In the genomic region with DNA sequence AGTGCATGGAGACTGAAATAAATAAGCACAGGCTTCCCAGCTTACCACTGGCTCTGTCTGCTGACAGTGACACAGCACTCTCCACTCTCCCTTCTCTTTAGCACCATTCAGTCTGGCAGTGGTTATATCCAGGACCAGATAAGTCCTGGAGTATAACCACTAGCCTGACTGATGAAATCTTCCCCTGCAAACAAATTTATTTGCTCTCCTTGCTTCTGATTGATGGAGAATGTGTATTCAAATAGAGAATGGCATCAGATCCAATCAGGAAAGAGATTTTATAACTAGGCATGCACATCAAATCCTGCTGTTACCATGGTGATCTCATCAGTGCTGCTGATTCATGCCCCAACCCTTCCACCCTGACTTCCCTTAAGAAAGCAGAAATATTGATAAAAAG, we compare ENCODE assay signal across 17 mouse cellular contexts.
DNase-seq lines count a peak whose midpoint lies in the region; ATAC-seq and TF ChIP-seq lines count a peak whose summit lies in the region.
"Had no signal": no experiment of that assay in that cellular context is flagged by ENCODE, and none has a peak within 500 bp of the region (broad histone marks: within the 10 kb centered on the region; RNA-seq: fewer than 3 reads in every experiment).

No protein-coding gene starts in this region.

- ATAC-seq in hindbrain, postnatal 0 days = no peak
- ATAC-seq: Patski had no signal

- H3K27ac ChIP-seq in hindbrain, postnatal 0 days = no peak overlapping the region
- H3K27ac ChIP-seq: heart, adult 2 months; kidney, postnatal 0 days; limb, embryonic 12.5 days; stomach, postnatal 0 days had no signal

- H3K4me2 ChIP-seq in hindbrain, postnatal 0 days (ENCODE audit: low read depth, low read length) = no peak overlapping the region
- H3K4me2 ChIP-seq: limb, embryonic 12.5 days had no signal

- TF ChIP-seq CTCF in hindbrain, postnatal 0 days (IDR thresholded peaks at IDR 0.05; ENCODE audit: low read depth) = no peak

- peak; percentile 15 to 52 for DNase-seq in frontal cortex, postnatal 36 days (ENCODE audit: low spot score in 2 of 2)
- DNase-seq in frontal cortex, postnatal 10 days (ENCODE audit: low spot score in 2 of 2) = no peak
- peak; percentile 29 for DNase-seq in right cerebral cortex, adult 18-20 months
- no peak for DNase-seq in right cerebral cortex, postnatal 4 days
- DNase-seq in hindbrain, postnatal 0 days (ENCODE audit: low spot score) = peak; percentile 11
- DNase-seq in telencephalon, adult 2 months (ENCODE audit: low read depth, low spot score) = peak; percentile 44
- DNase-seq in adrenal gland, postnatal 4 days (ENCODE audit: low spot score in 2 of 2) = no peak
- no peak for DNase-seq in adrenal gland, adult (ENCODE audit: inconsistent age in 2 of 2, low spot score in 1 of 2)
- DNase-seq: adrenal gland, adult 8-10 months; cerebellum, adult 11-12 months; heart, adult 2 months; lung, adult 18-20 months had no signal

- H3K4me3 ChIP-seq in hindbrain, postnatal 0 days (ENCODE audit: low read length) = no peak overlapping the region
- H3K4me3 ChIP-seq: heart, adult 2 months; limb, embryonic 12.5 days; megakaryocyte, embryonic 14.5 days had no signal

- no peaks in the 10 kb centered on the region for H3K27me3 ChIP-seq in hindbrain, postnatal 0 days (ENCODE audit: insufficient read depth, low read length)
- H3K27me3 ChIP-seq: limb, embryonic 12.5 days; megakaryocyte, embryonic 14.5 days; Patski had no signal

- no peaks in the 10 kb centered on the region for H3K36me3 ChIP-seq in hindbrain, postnatal 0 days (ENCODE audit: insufficient read depth, low read length)
- H3K36me3 ChIP-seq: limb, embryonic 12.5 days had no signal

- no peak overlapping the region for H3K9ac ChIP-seq in hindbrain, postnatal 0 days (replicated peaks; ENCODE audit: low read length)
- H3K9ac ChIP-seq: limb, embryonic 12.5 days had no signal

- H3K9me3 ChIP-seq in hindbrain, postnatal 0 days (ENCODE audit: low read length) = no peaks in the 10 kb centered on the region
- H3K9me3 ChIP-seq: megakaryocyte, embryonic 14.5 days had no signal

- no peaks in the 10 kb centered on the region for H3K4me1 ChIP-seq in hindbrain, postnatal 0 days (ENCODE audit: insufficient read depth, low read length)
- H3K4me1 ChIP-seq: limb, embryonic 12.5 days; megakaryocyte, embryonic 14.5 days had no signal

Comparison
In these comparisons a context has a peak if more than half of its experiments do, and no peak if none do; other contexts are left out.
1. DNase-seq: peak in frontal cortex, postnatal 36 days (2 of 2), right cerebral cortex, adult 18-20 months (single experiment), hindbrain, postnatal 0 days (single experiment) and telencephalon, adult 2 months (single experiment); none in frontal cortex, postnatal 10 days (0 of 2), right cerebral cortex, postnatal 4 days (single experiment), adrenal gland, postnatal 4 days (0 of 2) and adrenal gland, adult (0 of 2).